Mouse (Mus musculus): Measurements from ENCODE around the gene Vgll3.

The Vgll3 gene

GRCm38 (mm10) chr16:65814918-65815881, at the start of gene Vgll3:
Gene Vgll3, plus strand, starts transcription at chr16:65815257.
- peak; percentile 86 for ATAC-seq (ENCODE audit: low TSS enrichment)

- ATAC-seq (ENCODE audit: low TSS enrichment), result no peak
These were observed 49.1 kb upstream of the Vgll3 start for GRCm38 (mm10) chr16:65765976-65766375.

- 0 out of 2 replicates have a peak, but pooled peaks have one; percentile 57 for ATAC-seq (ENCODE audit: low TSS enrichment)
These were observed 29.1 kb upstream of the Vgll3 start for GRCm38 (mm10) chr16:65785959-65786358.

GRCm38 (mm10) chr16:65816059-65816458, 1.0 kb downstream of the Vgll3 start:
- ATAC-seq (ENCODE audit: low TSS enrichment), result peak; percentile 29

GRCm38 (mm10) chr16:65818779-65819178, 3.7 kb downstream of the Vgll3 start:
- ATAC-seq (ENCODE audit: low TSS enrichment), result no peak

- no peak for ATAC-seq (ENCODE audit: low TSS enrichment)
These were observed 5.7 kb downstream of the Vgll3 start for GRCm38 (mm10) chr16:65820803-65821202.

- ATAC-seq (ENCODE audit: low TSS enrichment), result no peak
These were observed 8.7 kb downstream of the Vgll3 start for GRCm38 (mm10) chr16:65823721-65824120.

GRCm38 (mm10) chr16:65828141-65828565, 13.1 kb downstream of the Vgll3 start:
- ATAC-seq (ENCODE audit: low TSS enrichment), result no peak

- no peak for ATAC-seq (ENCODE audit: low TSS enrichment)
These were observed 14.0 kb downstream of the Vgll3 start for GRCm38 (mm10) chr16:65829096-65829495.

GRCm38 (mm10) chr16:65834721-65835120, 19.7 kb downstream of the Vgll3 start:
- no peak for ATAC-seq (ENCODE audit: low TSS enrichment)

- peak; percentile 41; the same call in 1 of the 2 replicates for ATAC-seq (ENCODE audit: low TSS enrichment)
These were observed 35.1 kb downstream of the Vgll3 start for GRCm38 (mm10) chr16:65850126-65850525.

GRCm38 (mm10) chr16:65864471-65864870, 49.4 kb downstream of the Vgll3 start:
- no peak for ATAC-seq (ENCODE audit: low TSS enrichment)

GRCm38 (mm10) chr16:65867927-65868326, 52.9 kb downstream of the Vgll3 start:
- no peak for ATAC-seq (ENCODE audit: low TSS enrichment)

- no peak; the same call in 1 of the 2 replicates for ATAC-seq (ENCODE audit: low TSS enrichment)
These were observed 53.9 kb downstream of the Vgll3 start for GRCm38 (mm10) chr16:65868933-65869332.

GRCm38 (mm10) chr16:65888940-65889339, 73.9 kb downstream of the Vgll3 start:
- ATAC-seq (ENCODE audit: low TSS enrichment), result no peak
